Mouse (Mus musculus): ENCODE results near the gene Zscan4e.
"Not testable (repeated sequence)": the region's sequence is repeated elsewhere in the genome, so short reads cannot be mapped to it uniquely, and the experiment has no call there.

Gene Zscan4e

GRCm38 (mm10) chr7:11310582-11310981 is at the start of gene Zscan4e:
Gene Zscan4e (minus strand): TSS chr7:11310682.
- DNase-seq (ENCODE audit: low spot score in 2 of 2): not testable (repeated sequence)
